Mouse (Mus musculus) hindbrain, embryonic 13.5 days (tissue): Measurements from ENCODE around the gene Zic2. TPM values are rescaled to one million over a fixed set of nuclear protein-coding genes. Genes with fewer than 3 reads are reported as not detected.
"Not testable (repeated sequence)": the region's sequence is repeated elsewhere in the genome, so short reads cannot be mapped to it uniquely, and the experiment has no call there.

Experiments
- ATAC-seq: fragments of 200-750 bp; cut with Nextera tagmentation; 2 replicates; pipeline ENCODE4 v1.8.0; 2017; ENCODE audit warnings: moderate TSS enrichment; ENCODE audit not compliant: low FRiP score
- H3K27ac ChIP-seq: fragments of 300-500 bp; sonication (generic); 2 replicates; pipeline ENCODE4 v1.5.1; 2015; ENCODE audit warnings: inconsistent platforms, mild to moderate bottlenecking, moderate library complexity
- H3K27me3 ChIP-seq: fragments of 300-500 bp; sonication (generic); 2 replicates; pipeline ENCODE4 v1.6.1; 2015; ENCODE audit warnings: mild to moderate bottlenecking, inconsistent platforms
- H3K36me3 ChIP-seq: fragments of 300-500 bp; sonication (generic); 2 replicates; pipeline ENCODE4 v1.6.1; 2015; ENCODE audit warnings: mild to moderate bottlenecking, inconsistent platforms
- H3K4me1 ChIP-seq: fragments of 300-500 bp; sonication (generic); replicated peaks from 2 replicates; pipeline ENCODE4 v1.6.1; 2015; ENCODE audit warnings: inconsistent platforms
- H3K4me2 ChIP-seq: fragments of 300-500 bp; sonication (generic); 2 replicates; pipeline ENCODE4 v1.6.1; 2015; ENCODE audit warnings: inconsistent platforms, mild to moderate bottlenecking, moderate library complexity
- H3K4me3 ChIP-seq: fragments of 300-500 bp; sonication (generic); 2 replicates; pipeline ENCODE4 v1.5.1; 2015; ENCODE audit warnings: mild to moderate bottlenecking, inconsistent platforms
- H3K9ac ChIP-seq: fragments of 300-500 bp; sonication (generic); 2 replicates; pipeline ENCODE4 v1.6.1; 2015; ENCODE audit warnings: mild to moderate bottlenecking, inconsistent platforms
- H3K9me3 ChIP-seq: fragments of 300-500 bp; sonication (generic); 2 replicates; pipeline ENCODE4 v1.6.1; 2016; ENCODE audit warnings: inconsistent platforms
- WGBS: fragments of 180-500 bp; shearing (Covaris S2); methylation state at CpG from one replicate; pipeline ENCODE4 v1.1.7; 2015; 5-methylcytosine and 5-hydroxymethylcytosine counted together
- polyA plus RNA-seq: library from polyadenylated mRNA; unstranded; fragments of >200 nt; fragmentation: Nextera tagmentation; extraction: Ambion mirVana; gene quantifications from 2 replicates; pipeline ENCODE4 v1.2.1, GENCODE M21; 2015

The Zic2 gene
- polyA plus RNA-seq, 1 experiment from 2014 or later, result 13.7 TPM

DNA sequence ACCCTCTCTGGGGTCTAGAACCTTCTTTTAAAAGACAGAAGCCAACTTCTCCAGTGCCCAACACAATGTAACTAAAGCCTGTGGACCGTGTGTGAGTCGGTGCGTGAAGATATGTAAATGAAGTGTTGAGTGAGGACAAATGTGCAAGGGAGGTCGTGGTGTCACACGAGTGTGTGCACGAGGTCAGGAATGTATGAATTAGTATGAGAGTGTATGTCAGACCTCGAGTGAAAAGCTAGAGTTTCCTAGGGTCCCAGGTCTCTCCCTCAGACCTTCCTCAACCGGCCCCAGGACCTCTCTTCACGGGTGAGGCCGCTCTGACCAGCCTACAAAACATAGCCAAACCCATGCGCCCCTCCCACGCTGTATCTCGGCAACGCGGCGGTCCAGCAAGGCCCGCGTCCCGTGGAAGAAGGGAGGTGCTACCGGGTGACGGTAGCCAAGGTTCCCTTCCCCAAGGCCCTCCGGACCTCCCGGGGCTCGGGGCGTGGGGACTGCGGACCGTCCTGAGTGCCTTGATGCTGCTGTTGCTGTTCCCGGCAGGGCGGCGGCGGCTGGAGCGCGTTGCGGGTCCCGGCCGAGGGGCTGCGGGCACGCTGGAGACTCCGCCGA, 12.0 kb upstream of the Zic2 start:
- H3K27ac ChIP-seq, result peak overlapping the region; percentile 92
- H3K4me2 ChIP-seq, result peak overlapping the region; percentile 68
- no peaks in the 10 kb centered on the region for H3K9me3 ChIP-seq
- peaks cover 81% of the 10 kb centered on the region for H3K27me3 ChIP-seq
- peaks cover 24% of the 10 kb centered on the region for H3K4me1 ChIP-seq
- H3K4me3 ChIP-seq, result peak overlapping the region; percentile 54
- WGBS, result under 1% methylated on average over 40 of the region's 40 CpGs
- ATAC-seq, result no peak
- H3K36me3 ChIP-seq, result no peaks in the 10 kb centered on the region
- H3K9ac ChIP-seq, result peak overlapping the region; percentile 82

DNA sequence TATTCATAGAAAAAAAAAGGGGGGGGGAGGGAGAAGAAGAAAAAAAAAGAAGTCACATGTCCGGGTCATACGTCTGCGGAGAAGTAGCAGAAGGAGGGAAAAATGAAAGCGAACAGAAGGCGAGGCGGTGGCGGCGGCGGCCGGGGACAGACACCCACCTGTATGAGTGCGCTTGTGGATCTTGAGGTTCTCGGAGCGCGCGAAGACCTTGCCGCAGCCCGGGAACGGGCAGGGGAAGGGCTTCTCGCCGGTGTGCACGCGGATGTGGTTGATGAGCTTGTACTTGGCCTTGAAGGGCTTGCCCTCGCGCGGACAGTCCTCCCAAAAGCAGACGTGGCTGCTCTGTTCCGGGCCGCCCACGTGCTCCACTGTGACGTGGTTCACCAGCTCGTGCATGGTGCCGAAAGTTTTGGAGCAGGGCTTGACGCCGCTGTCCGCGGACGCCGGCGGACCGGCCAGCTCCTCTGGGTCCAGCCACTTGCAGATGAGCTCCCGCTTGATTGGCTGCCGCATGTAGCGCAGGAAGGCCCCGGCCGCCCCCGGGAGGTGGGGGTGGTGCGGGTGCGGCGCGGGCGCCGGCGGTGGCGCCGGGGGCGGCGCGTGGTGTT, 11.4 kb upstream of the Zic2 start:
- 0% methylated on average over 56 of the region's 58 CpGs for WGBS
- not testable (repeated sequence) for H3K36me3 ChIP-seq, H3K9me3 ChIP-seq
- peak overlapping the region; percentile 82 for H3K9ac ChIP-seq
- peak overlapping the region; percentile 68 for H3K4me2 ChIP-seq
- H3K4me1 ChIP-seq, result peaks cover 24% of the 10 kb centered on the region
- ATAC-seq, result peak; percentile 22
- H3K27ac ChIP-seq, result peak overlapping the region; percentile 92
- peak overlapping the region; percentile 54 for H3K4me3 ChIP-seq
- peaks cover 87% of the 10 kb centered on the region for H3K27me3 ChIP-seq

DNA sequence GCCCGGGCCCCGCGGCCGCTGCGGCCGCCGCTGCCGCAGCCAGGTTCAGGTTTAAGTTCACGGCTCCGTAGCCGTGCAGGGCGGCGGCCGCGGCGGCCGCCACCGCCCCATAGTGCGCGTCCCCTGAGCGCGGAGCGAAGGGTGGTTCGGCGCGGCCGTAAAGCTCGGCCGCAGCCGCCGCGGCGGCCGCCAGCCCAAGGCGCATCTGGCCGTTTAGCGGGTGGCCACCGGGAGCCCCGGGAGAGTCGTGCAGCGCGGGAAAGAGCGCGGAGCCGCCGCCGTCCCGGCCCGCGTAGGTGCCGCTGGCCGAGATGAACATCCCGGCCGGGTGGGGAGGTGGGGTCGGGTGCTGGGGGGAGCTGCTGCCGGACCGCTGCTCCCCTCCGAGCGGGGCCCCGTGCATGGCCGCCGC, 10.9 kb upstream of the Zic2 start:
- peak; percentile 7 for ATAC-seq

DNA sequence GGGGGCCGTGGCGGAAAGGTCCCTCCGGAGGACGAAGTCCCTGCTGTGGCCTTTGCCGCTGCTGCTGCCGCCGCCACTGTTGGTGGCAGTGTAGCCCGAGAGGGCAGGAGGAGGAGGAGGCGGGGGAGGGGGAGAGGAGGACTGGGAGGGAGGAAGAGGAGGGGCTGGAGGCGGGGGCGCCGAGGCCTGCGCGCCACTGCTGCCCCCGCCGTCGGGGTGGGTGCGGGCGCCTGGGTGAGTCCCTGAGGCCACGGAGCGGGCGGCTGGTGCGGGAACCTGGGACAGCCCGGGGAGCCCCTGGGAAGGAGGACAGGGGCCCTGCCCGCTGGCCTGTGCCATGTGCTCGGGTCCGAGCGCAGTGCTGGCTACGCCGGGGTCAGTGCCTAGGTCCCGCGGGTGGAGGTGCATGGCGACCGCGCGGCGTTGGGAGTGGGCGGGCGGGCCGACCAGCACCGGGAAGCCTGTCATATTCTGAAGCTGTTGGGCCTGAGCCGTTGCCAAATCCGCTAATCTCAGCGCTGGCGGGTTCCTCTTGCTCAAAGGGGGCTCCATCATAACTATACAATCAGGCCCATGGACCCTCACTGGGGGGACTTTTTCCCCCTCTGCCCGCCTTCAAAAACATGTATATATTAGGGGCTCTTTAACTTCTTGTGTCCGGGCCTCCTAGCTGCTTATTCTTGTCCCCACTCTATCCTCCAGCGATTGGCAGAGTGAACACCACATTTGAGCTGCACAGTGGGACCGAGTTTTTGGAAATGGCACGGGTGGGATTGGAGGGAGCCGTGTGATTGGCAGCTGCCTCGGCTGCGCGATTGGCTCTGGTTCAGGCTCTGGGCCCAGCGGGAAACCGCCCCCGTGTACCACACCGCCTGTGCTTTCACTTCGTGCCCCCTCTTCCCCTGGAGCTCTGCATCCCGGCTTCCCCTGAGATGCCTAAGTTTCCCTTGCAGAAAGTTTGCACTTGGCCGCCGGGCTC, 10.2 kb upstream of the Zic2 start, which contains the start of gene Zic5:
Gene Zic5, minus strand, starts transcription at position 915 of the 979 bp plus-strand sequence.
- Histone ChIP-seq H3K27me3 (peaks cover 94% of the 10 kb centered on the region), H3K4me1 (peaks cover 24% of the 10 kb centered on the region), H3K9me3 (no peaks in the 10 kb centered on the region), H3K9ac (peak within 1 kb of the TSS; percentile 82), H3K27ac (peak within 1 kb of the TSS; percentile 92), H3K4me2 (peak within 1 kb of the TSS; percentile 68), H3K4me3 (peak within 1 kb of the TSS; percentile 54), H3K36me3 (no peaks in the 10 kb centered on the region)
- ATAC-seq, result peak; percentile 72
- under 1% methylated on average over 55 of the region's 62 CpGs for WGBS

More for the DNA sequence above, 10.9 kb upstream of the Zic2 start:
- H3K4me2 ChIP-seq, result peak overlapping the region; percentile 68
- no peaks in the 10 kb centered on the region for H3K9me3 ChIP-seq
- peak overlapping the region; percentile 54 for H3K4me3 ChIP-seq
- peaks cover 24% of the 10 kb centered on the region for H3K4me1 ChIP-seq
- H3K27me3 ChIP-seq, result peaks cover 92% of the 10 kb centered on the region
- peak overlapping the region; percentile 82 for H3K9ac ChIP-seq
- H3K27ac ChIP-seq, result peak overlapping the region; percentile 92
- no peaks in the 10 kb centered on the region for H3K36me3 ChIP-seq
- WGBS, result 0% methylated on average over 44 of the region's 62 CpGs

- Histone ChIP-seq H3K36me3 (no peaks in the 10 kb centered on the region), H3K27me3 (peaks cover 97% of the 10 kb centered on the region), H3K4me2 (peak overlapping the region; percentile 68), H3K9ac (peak overlapping the region; percentile 55; the same call in 1 of the 2 replicates), H3K27ac (peak overlapping the region; percentile 92; the same call in 1 of the 2 replicates), H3K9me3 (no peaks in the 10 kb centered on the region), H3K4me1 (peaks cover 24% of the 10 kb centered on the region), H3K4me3 (peak overlapping the region; percentile 54)
- 22% methylated on average over 13 of the region's 13 CpGs for WGBS
- ATAC-seq, result no peak
Observed at GRCm38 (mm10) chr14:122465931-122466490, 9.2 kb upstream of the Zic2 start.

- Histone ChIP-seq H3K4me3 (no peak overlapping the region), H3K9me3 (no peaks in the 10 kb centered on the region), H3K4me2 (no peak overlapping the region; the same call in 1 of the 2 replicates), H3K27ac (no peak overlapping the region), H3K27me3 (peaks cover 99% of the 10 kb centered on the region), H3K9ac (no peak overlapping the region), H3K36me3 (no peaks in the 10 kb centered on the region), H3K4me1 (peaks cover 24% of the 10 kb centered on the region)
- no peak for ATAC-seq
- WGBS, result 26% methylated on average over 7 of the region's 7 CpGs
Observed at GRCm38 (mm10) chr14:122466756-122467362, 8.4 kb upstream of the Zic2 start.

- Histone ChIP-seq H3K9me3 (no peaks in the 10 kb centered on the region), H3K36me3 (no peaks in the 10 kb centered on the region), H3K4me3 (0 out of 2 replicates have a peak overlapping the region, but pooled peaks have one; percentile 7), H3K9ac (no peak overlapping the region), H3K4me1 (peaks cover 27% of the 10 kb centered on the region), H3K27me3 (peaks cover 97% of the 10 kb centered on the region), H3K27ac (peak overlapping the region; percentile 14; the same call in 1 of the 2 replicates), H3K4me2 (peak overlapping the region; percentile 37)
- ATAC-seq, result no peak
- 8% methylated on average over 23 of the region's 23 CpGs for WGBS
Observed at GRCm38 (mm10) chr14:122467926-122468841, 7.1 kb upstream of the Zic2 start.

- H3K4me2 ChIP-seq, result peak overlapping the region; percentile 37
- peak overlapping the region; percentile 14 for H3K27ac ChIP-seq
- 3% methylated on average over 28 of the region's 28 CpGs for WGBS
- no peaks in the 10 kb centered on the region for H3K36me3 ChIP-seq
- no peaks in the 10 kb centered on the region for H3K9me3 ChIP-seq
- no peak for ATAC-seq
- peaks cover 20% of the 10 kb centered on the region for H3K4me1 ChIP-seq
- 0 out of 2 replicates have a peak overlapping the region, but pooled peaks have one; percentile 7 for H3K4me3 ChIP-seq
- H3K27me3 ChIP-seq, result peaks cover 95% of the 10 kb centered on the region
- H3K9ac ChIP-seq, result peak overlapping the region; percentile 14; the same call in 1 of the 2 replicates
Observed at GRCm38 (mm10) chr14:122468971-122469755, 6.1 kb upstream of the Zic2 start.

- Histone ChIP-seq H3K36me3 (no peaks in the 10 kb centered on the region; the same call in 1 of the 2 replicates), H3K27me3 (peaks cover 88% of the 10 kb centered on the region), H3K27ac (peak overlapping the region; percentile 64), H3K4me3 (peak overlapping the region; percentile 19), H3K4me1 (peaks cover 23% of the 10 kb centered on the region), H3K9ac (peak overlapping the region; percentile 16; the same call in 1 of the 2 replicates), H3K9me3 (no peaks in the 10 kb centered on the region), H3K4me2 (peak overlapping the region; percentile 56)
- ATAC-seq, result no peak
- WGBS, result 7% methylated on average over 30 of the region's 31 CpGs
Observed at GRCm38 (mm10) chr14:122471449-122472085, 3.7 kb upstream of the Zic2 start.

GRCm38 (mm10) chr14:122472161-122472560, 3.1 kb upstream of the Zic2 start:
- Histone ChIP-seq H3K9ac (peak overlapping the region; percentile 65), H3K27ac (peak overlapping the region; percentile 96), H3K27me3 (peaks cover 84% of the 10 kb centered on the region), H3K4me1 (peaks cover 23% of the 10 kb centered on the region), H3K36me3 (no peaks in the 10 kb centered on the region; the same call in 1 of the 2 replicates), H3K4me2 (peak overlapping the region; percentile 56), H3K4me3 (peak overlapping the region; percentile 58), H3K9me3 (no peaks in the 10 kb centered on the region)
- no peak for ATAC-seq
- 2% methylated on average over 13 of the region's 13 CpGs for WGBS
